Mouse (Mus musculus): Measurements from ENCODE around the gene Spon1.

Gene Spon1

DNA sequence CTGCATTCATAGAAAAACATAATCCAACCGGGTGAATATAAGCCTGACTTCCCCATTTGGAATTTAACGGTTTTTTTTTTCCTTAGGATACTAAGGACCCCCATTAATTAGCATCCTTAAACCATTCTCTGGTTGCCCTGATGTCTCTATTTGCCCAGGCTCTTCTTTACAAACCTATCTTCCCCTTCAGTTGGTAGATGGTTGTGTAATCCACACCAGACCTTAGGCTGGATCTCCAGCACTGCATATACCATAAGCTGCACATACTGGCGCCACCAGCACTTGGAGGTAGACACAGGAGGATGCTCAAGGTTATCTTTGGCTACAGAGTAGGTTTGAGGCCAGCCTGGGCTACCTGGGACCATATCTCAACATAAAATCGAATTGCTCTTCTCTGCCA is 71.4 kb downstream of the Spon1 start:
- no peaks in the 10 kb centered on the region for H3K9me3 ChIP-seq (ENCODE audit: low read length)
- H3K4me1 ChIP-seq (replicated peaks; ENCODE audit: low read depth, low read length) = no peaks in the 10 kb centered on the region
- TF ChIP-seq NANOG (IDR thresholded peaks at IDR 0.05; ENCODE audit: borderline replicate concordance, low read length) (no peak), CTCF (conservative IDR thresholded peaks at IDR 0.05; ENCODE audit: low read length) (no peak), POU5F1 (IDR thresholded peaks at IDR 0.05; ENCODE audit: borderline replicate concordance, low read length) (no peak)
- H3K4me3 ChIP-seq (replicated peaks; ENCODE audit: low read length) = no peak overlapping the region
- no peaks in the 10 kb centered on the region for H3K27me3 ChIP-seq (ENCODE audit: insufficient read depth, low read length)
- no peaks in the 10 kb centered on the region for H3K36me3 ChIP-seq (ENCODE audit: insufficient read depth, low read length)

DNA sequence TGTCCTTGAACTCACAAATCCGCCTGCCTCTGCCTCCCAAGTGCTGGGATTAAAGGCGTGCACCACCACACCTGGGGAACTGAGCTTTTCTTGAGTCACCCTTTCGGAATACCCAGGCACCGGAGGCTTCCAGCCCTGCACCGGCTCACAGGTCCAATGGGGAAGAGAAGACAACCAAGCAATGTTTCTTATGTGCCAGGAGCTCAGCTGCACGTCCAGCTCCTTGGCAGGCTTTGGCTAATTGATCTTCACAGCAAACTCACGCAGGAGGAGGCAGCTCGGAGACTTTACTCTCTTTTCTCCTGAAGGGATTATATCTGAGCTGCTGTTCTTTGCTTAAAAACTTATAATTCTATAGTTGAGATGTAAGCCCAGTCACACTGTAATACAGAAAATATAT is 73.6 kb downstream of the Spon1 start:
- TF ChIP-seq POU5F1 (IDR thresholded peaks at IDR 0.05; ENCODE audit: borderline replicate concordance, low read length) = no peak
- no peak for TF ChIP-seq CTCF (conservative IDR thresholded peaks at IDR 0.05; ENCODE audit: low read length)
- no peak for TF ChIP-seq NANOG (IDR thresholded peaks at IDR 0.05; ENCODE audit: borderline replicate concordance, low read length)
- H3K36me3 ChIP-seq (ENCODE audit: insufficient read depth, low read length) = no peaks in the 10 kb centered on the region
- H3K4me1 ChIP-seq (replicated peaks; ENCODE audit: low read depth, low read length) = 0 out of 2 replicates have a peak, but pooled peaks cover 3% of the 10 kb centered on the region
- H3K9me3 ChIP-seq (ENCODE audit: low read length) = no peaks in the 10 kb centered on the region; the same call in 1 of the 2 replicates
- H3K27me3 ChIP-seq (ENCODE audit: insufficient read depth, low read length) = no peaks in the 10 kb centered on the region
- no peak overlapping the region for H3K4me3 ChIP-seq (replicated peaks; ENCODE audit: low read length)

DNA sequence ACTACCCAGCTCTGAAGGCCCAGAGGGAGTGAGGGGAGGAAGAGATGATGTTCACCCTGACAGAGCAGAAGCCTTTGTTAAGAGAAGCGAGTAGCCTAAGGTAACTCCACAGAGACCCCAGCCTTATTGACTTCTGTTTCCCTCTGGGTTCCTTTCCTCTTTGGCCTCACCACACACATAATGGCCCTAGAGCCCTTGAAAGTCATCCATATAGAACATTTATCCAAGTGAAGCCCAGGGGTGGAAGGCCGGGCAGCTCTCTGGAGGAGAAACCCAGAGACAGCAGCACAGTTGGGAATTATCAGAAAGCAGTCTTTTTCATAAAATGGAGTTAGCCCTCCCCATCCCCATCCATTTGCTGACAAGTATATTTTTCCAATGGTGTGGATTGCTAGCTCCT is 75.7 kb downstream of the Spon1 start:
- Histone ChIP-seq H3K9me3 (ENCODE audit: low read length) (no peaks in the 10 kb centered on the region; the same call in 1 of the 2 replicates), H3K4me1 (replicated peaks; ENCODE audit: low read depth, low read length) (peaks cover 3% of the 10 kb centered on the region; the same call in 1 of the 2 replicates), H3K27me3 (ENCODE audit: insufficient read depth, low read length) (no peaks in the 10 kb centered on the region), H3K4me3 (replicated peaks; ENCODE audit: low read length) (no peak overlapping the region), H3K36me3 (ENCODE audit: insufficient read depth, low read length) (no peaks in the 10 kb centered on the region)
- TF ChIP-seq CTCF (conservative IDR thresholded peaks at IDR 0.05; ENCODE audit: low read length) (no peak), POU5F1 (IDR thresholded peaks at IDR 0.05; ENCODE audit: borderline replicate concordance, low read length) (no peak), NANOG (IDR thresholded peaks at IDR 0.05; ENCODE audit: borderline replicate concordance, low read length) (no peak)

DNA sequence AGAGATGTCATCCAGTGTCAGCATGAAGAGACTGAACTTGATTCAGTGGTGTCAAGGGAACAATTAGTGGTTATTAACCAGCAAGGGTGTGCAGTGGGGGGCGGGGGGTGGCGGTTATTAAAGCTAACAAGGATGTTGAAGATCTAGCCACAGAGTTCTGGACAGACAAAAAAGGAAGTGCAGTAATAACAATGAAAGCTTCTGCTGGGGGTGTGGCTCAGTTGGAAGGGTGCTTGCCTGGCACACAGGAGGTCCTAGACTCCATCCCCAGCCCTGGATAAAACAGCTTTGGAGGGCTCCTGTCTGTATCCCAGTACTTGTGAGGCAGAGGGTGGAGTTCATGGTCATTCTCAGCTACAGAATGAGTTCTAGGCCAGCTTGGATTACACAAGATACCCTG is 77.4 kb downstream of the Spon1 start:
- Histone ChIP-seq H3K36me3 (ENCODE audit: insufficient read depth, low read length) (no peaks in the 10 kb centered on the region), H3K27me3 (ENCODE audit: insufficient read depth, low read length) (no peaks in the 10 kb centered on the region), H3K9me3 (ENCODE audit: low read length) (no peaks in the 10 kb centered on the region; the same call in 1 of the 2 replicates), H3K4me3 (replicated peaks; ENCODE audit: low read length) (no peak overlapping the region), H3K4me1 (replicated peaks; ENCODE audit: low read depth, low read length) (peaks cover 3% of the 10 kb centered on the region; the same call in 1 of the 2 replicates)
- TF ChIP-seq POU5F1 (IDR thresholded peaks at IDR 0.05; ENCODE audit: borderline replicate concordance, low read length) = no peak
- no peak for TF ChIP-seq CTCF (conservative IDR thresholded peaks at IDR 0.05; ENCODE audit: low read length)
- TF ChIP-seq NANOG (IDR thresholded peaks at IDR 0.05; ENCODE audit: borderline replicate concordance, low read length) = no peak

DNA sequence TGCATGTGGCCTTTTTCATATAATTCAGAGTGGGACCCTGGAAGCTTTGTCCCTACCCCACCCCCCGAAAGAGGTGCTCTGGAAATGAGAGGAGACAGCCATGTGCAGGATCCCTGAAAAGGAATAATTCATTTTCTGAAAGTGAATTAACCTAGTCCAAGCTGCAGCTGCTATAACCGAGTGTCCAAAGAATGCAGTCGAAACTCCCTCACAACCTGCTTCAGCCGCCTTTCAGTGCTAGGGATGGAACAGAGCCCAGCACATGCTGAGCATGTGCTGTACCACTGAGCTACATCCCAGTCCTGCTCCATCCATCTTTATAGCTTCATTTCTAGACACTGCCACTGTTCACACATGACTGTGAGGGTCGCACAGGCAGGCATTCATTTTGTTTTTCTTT is 79.4 kb downstream of the Spon1 start:
- H3K4me1 ChIP-seq (replicated peaks; ENCODE audit: low read depth, low read length) = peaks cover 8% of the 10 kb centered on the region; the same call in 1 of the 2 replicates
- TF ChIP-seq NANOG (IDR thresholded peaks at IDR 0.05; ENCODE audit: borderline replicate concordance, low read length) (no peak), POU5F1 (IDR thresholded peaks at IDR 0.05; ENCODE audit: borderline replicate concordance, low read length) (no peak), CTCF (conservative IDR thresholded peaks at IDR 0.05; ENCODE audit: low read length) (no peak)
- no peaks in the 10 kb centered on the region; the same call in 1 of the 2 replicates for H3K9me3 ChIP-seq (ENCODE audit: low read length)
- no peak overlapping the region for H3K4me3 ChIP-seq (replicated peaks; ENCODE audit: low read length)
- no peaks in the 10 kb centered on the region for H3K36me3 ChIP-seq (ENCODE audit: insufficient read depth, low read length)
- H3K27me3 ChIP-seq (ENCODE audit: insufficient read depth, low read length) = no peaks in the 10 kb centered on the region

DNA sequence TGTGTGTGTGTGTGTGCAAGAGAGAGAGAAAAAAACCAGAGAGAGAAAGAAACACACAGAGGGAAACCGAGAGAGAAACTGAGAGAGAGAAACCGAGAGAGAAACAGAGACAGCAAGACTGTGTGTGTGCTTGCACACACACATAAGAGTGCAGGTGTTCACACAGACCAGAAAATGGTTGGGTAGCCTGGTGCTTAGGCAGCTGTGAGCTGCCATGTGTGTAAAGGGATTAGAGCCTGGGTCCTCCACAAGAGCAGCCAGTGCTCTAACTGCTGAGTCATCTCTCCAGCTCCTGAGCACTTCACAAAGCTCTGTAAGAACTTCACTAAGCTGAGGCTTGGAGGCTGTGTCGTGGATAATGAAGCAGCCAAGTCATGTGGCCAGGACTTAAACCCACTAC is 80.8 kb downstream of the Spon1 start:
- H3K27me3 ChIP-seq (ENCODE audit: insufficient read depth, low read length) = no peaks in the 10 kb centered on the region

DNA sequence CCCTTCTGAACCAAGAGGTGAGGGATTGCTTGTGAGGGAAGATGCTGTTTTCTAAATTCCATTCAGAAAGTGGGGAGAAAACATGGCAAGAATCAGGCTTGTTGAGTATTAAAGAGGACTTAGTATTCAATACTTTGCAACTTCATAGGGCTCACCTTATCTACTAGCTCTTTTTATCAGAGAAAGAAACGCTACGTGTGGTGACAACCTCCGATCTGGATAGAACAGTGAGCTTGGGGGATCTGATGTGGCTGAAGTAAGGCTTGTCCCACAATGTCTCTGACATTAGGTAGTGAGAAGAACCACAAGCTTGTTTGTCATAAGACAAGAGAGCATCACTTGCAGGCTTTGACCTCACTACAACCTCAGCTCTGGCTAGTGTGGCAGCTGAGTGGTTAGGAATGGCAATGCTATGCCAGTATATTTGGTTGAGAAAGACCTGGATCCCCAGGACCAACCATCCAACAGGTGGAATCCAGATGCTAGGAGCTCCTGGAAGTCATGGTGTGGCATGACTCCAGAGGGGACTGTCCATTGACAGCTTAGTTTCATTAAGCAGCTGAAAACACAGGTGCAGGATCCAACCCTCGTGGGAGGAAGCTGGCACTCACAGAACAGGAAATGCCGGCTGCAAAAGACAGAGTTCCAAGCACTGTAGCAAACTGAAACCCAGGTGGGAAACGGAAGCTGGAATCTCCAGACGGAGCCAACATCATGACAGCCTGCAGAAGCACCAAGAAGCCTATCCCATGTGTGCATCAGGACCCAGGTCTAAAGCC is 81.4 kb downstream of the Spon1 start:
- Histone ChIP-seq H3K4me3 (replicated peaks; ENCODE audit: low read length) (no peak overlapping the region), H3K9me3 (ENCODE audit: low read length) (no peaks in the 10 kb centered on the region; the same call in 1 of the 2 replicates), H3K27me3 (ENCODE audit: insufficient read depth, low read length) (no peaks in the 10 kb centered on the region), H3K4me1 (replicated peaks; ENCODE audit: low read depth, low read length) (peaks cover 8% of the 10 kb centered on the region; the same call in 1 of the 2 replicates), H3K36me3 (ENCODE audit: insufficient read depth, low read length) (no peaks in the 10 kb centered on the region)
- TF ChIP-seq CTCF (conservative IDR thresholded peaks at IDR 0.05; ENCODE audit: low read length) (no peak), NANOG (IDR thresholded peaks at IDR 0.05; ENCODE audit: borderline replicate concordance, low read length) (no peak), POU5F1 (IDR thresholded peaks at IDR 0.05; ENCODE audit: borderline replicate concordance, low read length) (no peak)

More for the DNA sequence above, 80.8 kb downstream of the Spon1 start:
- Histone ChIP-seq H3K9me3 (ENCODE audit: low read length) (no peaks in the 10 kb centered on the region; the same call in 1 of the 2 replicates), H3K4me3 (replicated peaks; ENCODE audit: low read length) (no peak overlapping the region), H3K4me1 (replicated peaks; ENCODE audit: low read depth, low read length) (peaks cover 8% of the 10 kb centered on the region; the same call in 1 of the 2 replicates), H3K36me3 (ENCODE audit: insufficient read depth, low read length) (no peaks in the 10 kb centered on the region)
- TF ChIP-seq CTCF (conservative IDR thresholded peaks at IDR 0.05; ENCODE audit: low read length) = no peak
- no peak for TF ChIP-seq POU5F1 (IDR thresholded peaks at IDR 0.05; ENCODE audit: borderline replicate concordance, low read length)
- TF ChIP-seq NANOG (IDR thresholded peaks at IDR 0.05; ENCODE audit: borderline replicate concordance, low read length) = no peak

DNA sequence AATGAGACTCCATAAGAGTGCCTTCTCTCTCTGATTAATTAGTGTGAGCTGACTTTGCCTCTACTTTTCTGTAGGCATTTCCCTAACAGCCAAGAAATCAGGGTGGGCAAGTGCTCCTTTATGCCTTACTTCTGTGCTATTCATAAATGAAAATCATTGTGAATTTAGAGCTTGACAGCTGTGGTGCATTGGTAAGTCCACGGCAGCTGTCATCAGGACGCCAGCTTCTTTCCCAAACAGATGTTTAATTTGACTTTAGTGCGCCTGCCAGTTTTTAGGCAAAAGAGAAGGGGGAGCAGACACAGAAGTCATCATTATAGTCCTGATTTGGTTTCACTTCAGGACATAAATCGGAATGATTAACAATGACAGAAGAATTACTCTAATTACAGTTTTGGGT is 84.6 kb downstream of the Spon1 start:
- no peaks in the 10 kb centered on the region for H3K36me3 ChIP-seq (ENCODE audit: insufficient read depth, low read length)
- H3K4me1 ChIP-seq (replicated peaks; ENCODE audit: low read depth, low read length) = peaks cover 5% of the 10 kb centered on the region; the same call in 1 of the 2 replicates
- no peak for TF ChIP-seq POU5F1 (IDR thresholded peaks at IDR 0.05; ENCODE audit: borderline replicate concordance, low read length)
- no peak for TF ChIP-seq CTCF (conservative IDR thresholded peaks at IDR 0.05; ENCODE audit: low read length)
- no peak for TF ChIP-seq NANOG (IDR thresholded peaks at IDR 0.05; ENCODE audit: borderline replicate concordance, low read length)
- no peaks in the 10 kb centered on the region for H3K9me3 ChIP-seq (ENCODE audit: low read length)
- H3K4me3 ChIP-seq (replicated peaks; ENCODE audit: low read length) = no peak overlapping the region
- H3K27me3 ChIP-seq (ENCODE audit: insufficient read depth, low read length) = no peaks in the 10 kb centered on the region

Data from E14TG2a.4 (cell line).